Mouse (Mus musculus): Measurements from ENCODE around the gene 1700113H08Rik.

Gene 1700113H08Rik

DNA sequence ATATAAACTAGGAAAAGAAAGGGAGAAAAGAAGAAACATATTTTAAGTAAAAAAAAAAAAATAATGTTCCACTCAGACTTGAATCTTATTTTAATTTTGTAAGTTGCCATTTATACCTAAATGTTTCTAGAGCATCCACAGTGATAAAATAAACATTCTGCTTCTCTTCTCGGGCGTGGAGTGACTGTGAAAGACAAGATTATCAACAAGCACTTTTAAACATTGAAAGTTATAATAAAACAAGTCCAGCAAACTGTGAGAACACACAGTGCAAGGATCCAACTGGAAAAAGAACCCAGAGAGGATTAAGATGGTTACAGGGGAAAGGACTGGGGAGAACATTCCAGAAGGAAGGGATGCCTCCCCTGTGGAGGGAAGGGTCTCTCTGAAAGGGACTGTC lies 155.0 kb downstream of the 1700113H08Rik start:
- no peak for DNase-seq

DNA sequence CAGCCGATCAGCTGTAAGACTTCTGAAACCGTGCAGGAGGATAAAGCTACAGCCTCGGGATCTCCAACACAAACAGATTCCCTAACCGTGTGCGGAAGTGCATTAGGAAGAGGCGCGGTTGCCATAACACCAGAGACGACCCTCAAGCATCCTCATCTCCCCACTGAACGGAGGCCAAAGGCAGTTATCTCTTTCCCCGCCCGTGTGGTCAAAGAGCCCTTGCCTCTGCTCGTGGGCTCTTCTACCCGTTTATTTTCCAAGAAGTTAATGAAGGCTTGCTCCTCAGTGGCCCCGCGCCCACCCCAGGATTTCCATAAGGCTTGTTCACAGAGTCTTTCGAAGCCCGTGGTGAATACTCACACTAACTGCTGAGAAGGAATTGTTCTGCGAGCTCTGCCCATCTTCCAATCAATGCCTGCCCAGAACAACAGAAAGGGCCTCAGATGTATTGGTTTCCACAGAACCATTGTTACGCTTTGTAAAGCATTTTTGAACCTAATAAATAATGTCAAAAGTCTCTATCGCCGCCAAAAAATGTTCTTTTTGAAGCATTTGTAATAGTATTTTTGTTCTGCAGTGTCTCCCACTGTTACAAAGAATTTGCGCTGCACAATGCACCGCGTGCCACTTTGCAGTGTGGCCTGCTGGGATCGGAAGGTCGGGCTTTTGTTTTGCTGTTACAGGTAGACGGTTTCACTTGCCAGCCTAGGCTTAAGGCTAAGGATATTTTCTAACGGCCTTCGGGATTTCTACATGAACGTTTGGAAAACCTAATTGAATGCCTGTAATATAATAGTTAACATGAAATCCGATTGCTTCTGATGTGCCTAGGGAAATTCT lies 172.4 kb downstream of the 1700113H08Rik start:
- no peak for DNase-seq

DNA sequence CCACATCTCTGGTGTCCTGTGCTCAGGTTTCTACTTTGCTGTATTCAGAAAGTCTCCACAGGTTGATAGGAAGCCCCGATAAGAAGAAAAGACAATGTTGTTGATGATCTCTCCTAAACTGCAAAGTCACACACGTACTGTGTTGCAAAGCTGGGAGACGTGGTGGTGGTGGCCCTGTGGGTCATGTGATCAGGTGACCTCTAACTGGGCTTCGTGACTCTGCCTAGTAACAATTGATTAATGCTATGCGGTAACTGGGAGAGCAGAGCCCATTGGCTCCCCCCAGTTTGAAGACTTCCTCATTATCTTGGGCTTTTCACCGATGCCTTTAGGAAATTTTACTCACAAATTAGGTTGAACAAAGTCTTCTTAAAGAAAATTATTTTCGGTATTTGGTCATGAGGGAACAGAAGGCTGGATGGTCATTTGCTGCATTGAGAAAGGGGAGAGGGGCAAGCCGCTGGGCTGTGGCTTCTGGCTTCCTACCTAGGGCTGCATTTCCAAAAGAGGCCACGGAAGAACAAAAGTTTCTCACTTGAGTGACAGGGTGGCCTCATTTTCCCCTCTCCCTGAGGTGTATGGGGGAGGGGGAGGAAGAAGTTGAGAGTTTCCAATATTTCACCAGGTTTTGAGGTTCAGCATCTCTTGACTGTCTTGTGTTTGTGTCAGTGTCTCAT lies 181.6 kb downstream of the 1700113H08Rik start:
- DNase-seq, result no peak

DNA sequence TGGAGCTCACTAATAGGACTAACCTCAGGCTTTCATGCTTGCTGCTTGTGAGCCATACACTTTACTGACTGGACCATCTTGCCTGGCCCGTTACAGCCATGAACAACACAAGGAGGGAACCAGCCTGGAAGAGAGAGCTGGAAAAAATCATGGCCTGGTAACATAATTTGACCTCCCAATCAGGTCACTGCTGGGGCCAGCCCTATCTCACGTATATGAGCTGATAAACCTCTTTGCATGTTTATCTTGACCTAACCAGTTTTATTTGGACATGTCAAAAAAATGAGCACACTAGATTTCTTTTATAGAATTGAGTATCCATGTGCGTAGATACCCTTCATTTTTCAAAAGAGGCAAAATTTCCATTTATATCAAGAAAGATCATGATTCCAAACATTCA lies 213.9 kb downstream of the 1700113H08Rik start:
- no peak for DNase-seq

DNA sequence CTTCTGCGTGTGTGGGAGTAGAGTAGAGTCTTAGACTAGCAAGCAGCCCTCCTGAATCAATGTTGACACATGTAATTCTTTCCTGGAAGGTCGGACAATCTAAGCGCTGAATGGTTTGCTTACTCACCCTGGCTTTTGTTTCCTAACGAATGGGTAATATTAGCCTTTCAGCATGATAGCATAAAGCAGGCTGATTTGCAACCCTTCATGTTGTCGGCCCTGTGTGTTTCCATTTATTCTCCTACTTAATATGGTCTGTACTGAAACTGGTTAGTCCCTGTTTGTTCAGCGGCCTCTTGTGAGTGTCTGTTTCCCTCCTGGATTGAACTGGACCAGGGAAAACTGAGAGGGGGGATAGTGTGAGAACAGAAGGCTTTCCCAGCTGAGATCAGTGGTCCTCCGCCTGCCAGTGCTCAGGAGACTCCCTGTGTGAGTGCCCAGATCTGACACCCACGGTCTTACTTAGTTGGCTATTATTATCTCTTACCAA lies 214.3 kb downstream of the 1700113H08Rik start:
- DNase-seq, result no peak

DNA sequence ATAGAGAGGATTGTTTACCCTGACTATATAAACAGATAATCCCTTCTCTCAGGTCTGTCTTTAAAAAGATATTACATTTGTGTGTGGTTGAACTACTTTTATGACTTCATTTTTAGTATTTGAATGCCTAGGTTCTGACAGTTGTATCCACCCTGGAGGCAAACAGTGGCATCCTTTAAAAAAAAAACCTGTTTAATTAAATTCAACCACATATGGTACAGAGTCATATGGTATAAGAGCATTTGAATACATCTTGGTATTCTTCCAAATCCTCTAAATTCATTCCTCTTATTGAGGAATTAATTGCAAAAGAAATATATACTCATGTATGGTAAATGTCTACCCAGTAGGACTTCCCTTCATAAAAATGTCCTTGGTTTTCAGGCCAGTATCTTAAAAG lies 217.2 kb downstream of the 1700113H08Rik start:
- no peak for DNase-seq

Data from kidney, adult 11 months (tissue).